Mouse (Mus musculus) forebrain, embryonic 15.5 days (tissue): ENCODE data around the gene Madd. TPM values are rescaled to one million over a fixed set of nuclear protein-coding genes. Genes with fewer than 3 reads are reported as not detected.

Experiments used
- ATAC-seq: fragments of 200-750 bp; cut with Nextera tagmentation; replicated peaks from 2 replicates; pipeline ENCODE4 v1.8.0; 2017; ENCODE audit warnings: mild to moderate bottlenecking, moderate TSS enrichment, moderate library complexity
- H3K27ac ChIP-seq: fragments of 300-500 bp; sonication (generic); replicated peaks from 2 replicates; pipeline ENCODE4 v1.5.1; 2015; ENCODE audit warnings: mild to moderate bottlenecking, inconsistent platforms
- H3K27me3 ChIP-seq: fragments of 300-500 bp; sonication (generic); 2 replicates; pipeline ENCODE4 v1.6.1; 2015; ENCODE audit warnings: inconsistent platforms
- H3K36me3 ChIP-seq: fragments of 300-500 bp; sonication (generic); 2 replicates; pipeline ENCODE4 v1.6.1; 2015; ENCODE audit warnings: mild to moderate bottlenecking, inconsistent platforms
- H3K4me1 ChIP-seq: fragments of 300-500 bp; sonication (generic); 2 replicates; pipeline ENCODE4 v1.6.1; 2015; ENCODE audit warnings: inconsistent platforms
- H3K4me2 ChIP-seq: fragments of 300-500 bp; sonication (generic); replicated peaks from 2 replicates; pipeline ENCODE4 v1.6.1; 2015; ENCODE audit warnings: mild to moderate bottlenecking, inconsistent platforms
- H3K4me3 ChIP-seq: fragments of 300-500 bp; sonication (generic); 2 replicates; pipeline ENCODE4 v1.5.1; 2015; ENCODE audit warnings: mild to moderate bottlenecking, inconsistent platforms
- H3K9ac ChIP-seq: fragments of 300-500 bp; sonication (generic); replicated peaks from 2 replicates; pipeline ENCODE4 v1.6.1; 2015; ENCODE audit warnings: mild to moderate bottlenecking, inconsistent platforms
- H3K9me3 ChIP-seq: fragments of 300-500 bp; sonication (generic); 2 replicates; pipeline ENCODE4 v1.6.1; 2016; ENCODE audit warnings: inconsistent platforms
- WGBS: fragments of 180-500 bp; shearing (Covaris S2); methylation state at CpG from one replicate; pipeline ENCODE4 v1.1.7; 2015; ENCODE audit warnings: mixed read lengths; 5-methylcytosine and 5-hydroxymethylcytosine counted together
- polyA plus RNA-seq: library from polyadenylated mRNA; unstranded; fragments of >200 nt; fragmentation: Nextera tagmentation; extraction: Ambion mirVana; gene quantifications from 2 replicates; pipeline ENCODE4 v1.2.1, GENCODE M21; 2015

The Madd gene
- polyA plus RNA-seq = 48.5 and 49.8 TPM in 2 replicates

- Histone ChIP-seq H3K9me3 (no peaks in the 10 kb centered on the region), H3K27ac (peak within 1 kb of the TSS; percentile 97), H3K4me3 (peak within 1 kb of the TSS; percentile 96), H3K4me2 (peak within 1 kb of the TSS; percentile 77), H3K4me1 (peaks cover 28% of the 10 kb centered on the region), H3K9ac (peak within 1 kb of the TSS; percentile 90), H3K36me3 (no peaks in the 10 kb centered on the region), H3K27me3 (no peaks in the 10 kb centered on the region)
- ATAC-seq = peak; percentile 2; the same call in 1 of the 2 replicates
- WGBS = 70% methylated on average over 15 of the region's 15 CpGs
Measured at GRCm38 (mm10) chr2:91183711-91184405, at the start of gene Madd. TSS of gene Madd (minus strand) at chr2:91183837.

- Histone ChIP-seq H3K36me3 (peaks cover 4% of the 10 kb centered on the region; the same call in 1 of the 2 replicates), H3K9ac (no peak overlapping the region), H3K4me1 (no peaks in the 10 kb centered on the region), H3K27ac (no peak overlapping the region), H3K4me2 (no peak overlapping the region), H3K9me3 (no peaks in the 10 kb centered on the region), H3K27me3 (no peaks in the 10 kb centered on the region), H3K4me3 (no peak overlapping the region)
- WGBS = 84% methylated on average over 2 of the region's 2 CpGs
- no peak for ATAC-seq
Measured at GRCm38 (mm10) chr2:91229735-91230134, 46.1 kb upstream of the Madd start.

GRCm38 (mm10) chr2:91223614-91224013 lies 40.0 kb upstream of the Madd start:
- no peaks in the 10 kb centered on the region for H3K27me3 ChIP-seq
- 78% methylated on average over 2 of the region's 2 CpGs for WGBS
- no peak overlapping the region for H3K9ac ChIP-seq
- H3K4me3 ChIP-seq = no peak overlapping the region
- no peaks in the 10 kb centered on the region for H3K36me3 ChIP-seq
- H3K27ac ChIP-seq = no peak overlapping the region
- no peaks in the 10 kb centered on the region for H3K9me3 ChIP-seq
- no peaks in the 10 kb centered on the region for H3K4me1 ChIP-seq
- no peak overlapping the region for H3K4me2 ChIP-seq
- ATAC-seq = no peak

- Histone ChIP-seq H3K36me3 (peaks cover 7% of the 10 kb centered on the region; the same call in 1 of the 2 replicates), H3K4me2 (no peak overlapping the region), H3K27ac (no peak overlapping the region), H3K4me3 (no peak overlapping the region), H3K27me3 (no peaks in the 10 kb centered on the region), H3K9ac (no peak overlapping the region), H3K4me1 (0 out of 2 replicates have a peak, but pooled peaks cover 5% of the 10 kb centered on the region), H3K9me3 (no peaks in the 10 kb centered on the region)
- WGBS = 98% methylated on average over 3 of the region's 3 CpGs
- no peak for ATAC-seq
Measured at GRCm38 (mm10) chr2:91220501-91220900, 36.9 kb upstream of the Madd start.

GRCm38 (mm10) chr2:91217032-91217431 lies 33.4 kb upstream of the Madd start:
- 0 out of 2 replicates have a peak, but pooled peaks cover 5% of the 10 kb centered on the region for H3K4me1 ChIP-seq
- H3K27me3 ChIP-seq = no peaks in the 10 kb centered on the region
- peaks cover 32% of the 10 kb centered on the region for H3K36me3 ChIP-seq
- no peaks in the 10 kb centered on the region for H3K9me3 ChIP-seq
- H3K4me3 ChIP-seq = no peak overlapping the region
- ATAC-seq = no peak
- H3K4me2 ChIP-seq = no peak overlapping the region
- H3K27ac ChIP-seq = no peak overlapping the region
- WGBS = 38% methylated on average over 4 of the region's 4 CpGs
- H3K9ac ChIP-seq = no peak overlapping the region

GRCm38 (mm10) chr2:91213311-91213710 lies 29.7 kb upstream of the Madd start:
- no peak overlapping the region for H3K27ac ChIP-seq
- no peak overlapping the region for H3K9ac ChIP-seq
- ATAC-seq = no peak
- no peaks in the 10 kb centered on the region for H3K27me3 ChIP-seq
- H3K9me3 ChIP-seq = no peaks in the 10 kb centered on the region
- no peak overlapping the region for H3K4me2 ChIP-seq
- 0 out of 2 replicates have a peak, but pooled peaks cover 5% of the 10 kb centered on the region for H3K4me1 ChIP-seq
- peaks cover 66% of the 10 kb centered on the region for H3K36me3 ChIP-seq
- no peak overlapping the region for H3K4me3 ChIP-seq

GRCm38 (mm10) chr2:91206254-91206775 lies 22.7 kb upstream of the Madd start:
- Histone ChIP-seq H3K27ac (no peak overlapping the region), H3K9ac (no peak overlapping the region), H3K4me3 (no peak overlapping the region), H3K4me1 (peaks cover 30% of the 10 kb centered on the region), H3K4me2 (no peak overlapping the region), H3K27me3 (no peaks in the 10 kb centered on the region), H3K9me3 (no peaks in the 10 kb centered on the region), H3K36me3 (peaks cover 62% of the 10 kb centered on the region)
- WGBS = 92% methylated on average over 9 of the region's 9 CpGs
- ATAC-seq = no peak

GRCm38 (mm10) chr2:91202972-91203656 lies 19.5 kb upstream of the Madd start:
- H3K36me3 ChIP-seq = peaks cover 33% of the 10 kb centered on the region
- H3K27ac ChIP-seq = peak overlapping the region; percentile 89
- 12% methylated on average over 20 of the region's 20 CpGs for WGBS
- ATAC-seq = no peak
- no peaks in the 10 kb centered on the region for H3K9me3 ChIP-seq
- H3K4me1 ChIP-seq = peaks cover 30% of the 10 kb centered on the region
- no peaks in the 10 kb centered on the region for H3K27me3 ChIP-seq
- peak overlapping the region; percentile 74 for H3K4me3 ChIP-seq
- H3K4me2 ChIP-seq = peak overlapping the region; percentile 67
- peak overlapping the region; percentile 86 for H3K9ac ChIP-seq

GRCm38 (mm10) chr2:91202222-91202971 lies 18.8 kb upstream of the Madd start, which contains the start of the genes Nr1h3 and Acp2:
TSS of gene Nr1h3 (minus strand) at chr2:91202834.
TSS of gene Acp2 (plus strand) at chr2:91202885.
- Histone ChIP-seq H3K36me3 (peaks cover 25% of the 10 kb centered on the region), H3K27ac (peak within 1 kb of the TSS; percentile 89), H3K9me3 (no peaks in the 10 kb centered on the region), H3K4me2 (peak within 1 kb of the TSS; percentile 67), H3K9ac (peak within 1 kb of the TSS; percentile 86), H3K4me1 (peaks cover 30% of the 10 kb centered on the region), H3K27me3 (no peaks in the 10 kb centered on the region), H3K4me3 (peak within 1 kb of the TSS; percentile 74)
- WGBS = 4% methylated on average over 28 of the region's 28 CpGs
- peak; percentile 98 for ATAC-seq

GRCm38 (mm10) chr2:91198888-91199287 lies 15.3 kb upstream of the Madd start:
- H3K36me3 ChIP-seq = no peaks in the 10 kb centered on the region
- peaks cover 25% of the 10 kb centered on the region for H3K4me1 ChIP-seq
- no peak overlapping the region for H3K27ac ChIP-seq
- no peak for ATAC-seq
- no peak overlapping the region for H3K4me3 ChIP-seq
- no peak overlapping the region for H3K9ac ChIP-seq
- 84% methylated on average over 3 of the region's 3 CpGs for WGBS
- no peak overlapping the region for H3K4me2 ChIP-seq
- no peaks in the 10 kb centered on the region for H3K9me3 ChIP-seq
- H3K27me3 ChIP-seq = no peaks in the 10 kb centered on the region

- peaks cover 11% of the 10 kb centered on the region for H3K4me1 ChIP-seq
- H3K27me3 ChIP-seq = 0 out of 2 replicates have a peak, but pooled peaks cover 3% of the 10 kb centered on the region
- no peak overlapping the region for H3K9ac ChIP-seq
- no peak overlapping the region for H3K27ac ChIP-seq
- no peak overlapping the region for H3K4me2 ChIP-seq
- ATAC-seq = no peak
- no peaks in the 10 kb centered on the region for H3K9me3 ChIP-seq
- no peak overlapping the region for H3K4me3 ChIP-seq
- WGBS = 70% methylated on average over 3 of the region's 3 CpGs
- H3K36me3 ChIP-seq = no peaks in the 10 kb centered on the region
Measured at GRCm38 (mm10) chr2:91196577-91197001, 13.0 kb upstream of the Madd start.
